Mouse (Mus musculus): ENCODE results near the gene Il11.

Gene Il11

DNA sequence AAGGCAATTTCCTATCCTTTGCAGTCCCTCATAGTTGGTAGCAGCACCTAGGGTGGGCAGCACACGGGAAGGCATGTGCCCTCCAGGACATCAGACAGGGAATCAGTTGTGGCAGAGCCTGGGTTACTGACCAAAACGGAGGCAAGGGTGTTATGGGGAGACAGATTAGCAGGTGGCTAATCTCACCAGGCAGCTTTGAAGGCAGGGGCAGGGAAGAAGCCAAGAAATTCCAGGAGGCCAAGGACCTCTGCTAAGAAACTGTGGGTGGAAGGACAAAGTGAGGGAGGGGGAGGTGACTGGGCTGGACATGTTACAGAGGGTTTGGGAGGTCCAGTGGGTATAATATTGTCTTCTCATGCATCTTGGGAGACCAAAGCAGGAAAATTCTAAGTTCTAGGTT, 39.3 kb downstream of the Il11 start:
- DNase-seq (ENCODE audit: low read depth, low spot score), result no peak

DNA sequence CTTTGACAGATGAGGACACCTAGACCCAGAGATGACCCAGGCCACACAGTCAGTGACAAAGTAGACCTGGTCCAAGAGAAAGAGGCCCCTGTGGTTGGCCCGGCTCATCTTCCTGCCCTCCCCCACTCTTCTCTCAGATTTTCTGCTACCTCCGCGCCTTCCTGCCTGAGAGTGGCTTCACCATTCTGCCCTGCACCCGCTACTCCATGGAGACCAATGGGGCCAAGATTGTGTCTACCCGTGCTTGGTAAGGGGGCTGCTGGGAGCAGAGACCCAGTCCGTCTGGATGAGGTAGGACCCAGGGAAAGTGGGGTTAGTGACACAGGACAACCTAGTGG, 40.2 kb downstream of the Il11 start:
- DNase-seq (ENCODE audit: low read depth, low spot score), result no peak

DNA sequence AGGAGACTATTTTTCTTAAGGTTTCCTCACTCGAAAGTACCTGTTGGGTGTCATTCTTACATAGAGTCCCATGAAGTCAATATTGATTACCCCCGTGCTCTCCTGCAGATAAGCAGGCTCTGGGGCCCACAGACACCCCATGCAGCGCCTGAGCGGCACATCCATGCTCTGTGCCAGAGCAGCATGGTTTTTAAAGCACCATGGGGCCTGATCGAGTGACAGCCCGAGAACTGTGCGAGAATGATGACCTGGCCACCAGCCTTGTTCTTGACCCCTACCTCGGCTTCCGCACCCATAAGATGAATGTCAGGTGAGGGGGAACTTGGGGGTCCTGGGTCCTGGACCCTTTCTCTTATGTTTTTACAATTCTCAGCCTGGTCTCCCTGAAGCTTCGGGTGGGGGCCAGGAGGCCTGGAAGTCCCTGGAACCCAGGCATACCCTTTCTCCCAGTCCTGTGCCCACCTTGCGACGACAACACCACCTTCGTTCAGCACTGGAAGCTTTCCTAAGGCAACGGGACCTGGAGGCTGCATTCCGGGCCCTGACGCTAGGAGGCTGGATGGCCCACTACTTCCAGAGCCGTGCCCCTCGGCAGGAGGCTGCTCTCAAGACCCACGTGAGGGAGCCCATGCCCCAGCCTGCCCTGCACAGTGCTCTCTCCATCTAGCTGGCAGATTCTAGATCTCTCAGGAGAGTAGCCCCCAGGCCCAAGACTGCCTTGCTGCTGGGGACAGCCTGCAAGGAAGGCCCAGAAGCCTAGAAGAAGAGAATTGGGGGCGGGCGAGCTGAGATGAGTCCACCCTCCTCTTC, 40.8 kb downstream of the Il11 start:
- DNase-seq (ENCODE audit: low read depth, low spot score), result no peak

DNA sequence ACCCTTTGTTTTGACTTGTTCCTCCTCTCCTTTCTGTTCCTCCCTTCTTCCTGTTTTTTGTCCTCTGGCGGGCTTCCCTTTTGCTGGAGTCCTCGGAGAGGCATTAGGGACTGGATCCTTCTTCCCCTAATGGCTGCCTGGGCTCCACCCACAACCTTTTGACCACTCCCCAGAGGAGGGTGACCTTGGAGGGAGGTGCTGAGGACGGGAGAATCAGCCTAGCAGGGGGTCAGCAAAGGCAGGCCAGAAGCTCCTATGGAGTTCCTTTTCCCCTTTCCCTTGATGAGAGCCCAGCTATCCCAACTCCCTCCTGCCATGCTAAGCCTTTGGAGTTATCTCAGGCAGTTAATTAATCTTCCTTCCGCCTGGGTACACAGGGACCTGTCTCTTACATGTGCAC, 41.5 kb downstream of the Il11 start:
- DNase-seq (ENCODE audit: low read depth, low spot score), result peak; percentile 69

DNA sequence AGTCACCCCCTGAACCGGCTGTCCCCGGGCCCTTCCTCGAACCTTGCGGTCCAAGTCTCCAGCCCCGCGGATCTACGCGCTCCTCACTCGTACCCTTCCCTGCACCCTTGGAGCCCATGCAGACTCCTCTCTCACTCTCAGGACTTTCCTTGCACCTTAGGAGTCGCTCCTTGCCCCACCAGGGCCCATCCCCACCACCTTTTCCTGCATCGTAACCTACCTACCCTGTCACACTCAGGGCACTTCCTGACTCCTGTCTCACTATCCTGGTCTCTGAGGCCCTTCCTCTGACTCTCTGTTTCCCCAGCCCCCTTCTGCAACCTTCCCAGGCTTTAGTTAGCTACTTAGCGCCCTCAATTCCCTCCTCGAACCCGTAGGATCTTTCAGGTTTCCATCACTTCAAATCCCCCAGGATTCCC, 42.3 kb downstream of the Il11 start:
- DNase-seq (ENCODE audit: low read depth, low spot score), result no peak

DNA sequence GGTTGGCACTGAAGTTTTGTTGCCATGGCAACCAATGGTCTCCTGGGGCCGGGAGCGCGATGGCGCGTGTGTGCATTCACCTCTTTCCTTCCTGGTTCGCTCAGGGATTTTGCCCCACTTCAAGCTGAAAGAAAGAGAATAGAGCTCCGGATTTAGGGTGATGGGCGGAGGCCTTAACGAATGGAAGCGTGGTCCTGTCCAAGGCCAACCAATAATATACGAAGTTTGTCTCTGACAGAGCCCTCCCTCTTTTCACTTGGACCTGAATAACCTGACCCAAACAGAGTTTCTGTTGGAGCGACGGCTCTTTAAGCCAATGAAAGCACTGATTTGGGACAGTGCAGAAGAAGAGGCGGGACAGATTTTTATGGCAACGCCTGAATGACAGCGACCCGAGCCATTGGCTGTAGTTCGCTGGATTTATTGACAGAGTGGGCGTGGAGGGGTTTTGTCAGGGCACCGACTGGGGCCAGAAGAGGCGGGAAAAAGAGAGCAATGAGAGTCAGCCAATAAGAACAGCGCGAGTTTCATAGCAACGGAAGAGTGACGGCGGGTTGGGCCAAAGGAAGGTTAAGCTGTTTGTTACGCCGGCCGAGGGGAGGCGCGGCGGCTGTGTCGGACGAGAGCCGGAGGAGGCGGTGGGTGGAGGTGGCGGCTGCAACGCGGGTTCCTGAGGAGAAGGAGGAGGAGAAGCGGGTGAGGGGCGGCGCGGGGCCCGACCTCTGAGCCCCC, 42.9 kb downstream of the Il11 start, which contains the start of gene Kmt5c:
TSS of gene Kmt5c (plus strand) at position 572 of the 732 bp plus-strand sequence.
- peak; percentile 100 for DNase-seq (ENCODE audit: low read depth, low spot score)

DNA sequence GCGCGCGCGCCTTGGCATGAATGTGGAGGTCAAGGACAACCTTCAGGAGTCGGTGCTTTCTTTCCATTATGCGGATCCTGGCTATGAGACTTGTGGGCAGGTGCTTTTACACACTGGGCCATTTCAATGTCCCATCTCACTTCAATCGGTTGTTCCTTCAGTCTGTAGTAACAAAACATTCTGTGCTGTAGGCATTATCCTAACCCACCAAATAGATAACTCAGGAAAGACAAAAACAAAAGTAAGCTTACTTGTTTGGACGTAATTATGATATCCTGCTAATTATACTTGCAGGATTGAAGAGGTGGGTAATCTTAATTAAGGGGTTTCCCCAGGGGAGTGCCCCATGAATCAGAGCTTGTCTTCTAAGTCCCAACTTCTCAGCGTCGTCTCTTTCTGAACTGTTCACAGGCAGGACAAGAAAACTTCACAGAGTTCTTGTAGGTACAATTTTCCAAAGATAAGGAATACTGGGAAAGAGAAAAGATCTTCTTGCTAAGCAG, 43.6 kb downstream of the Il11 start:
- DNase-seq (ENCODE audit: low read depth, low spot score), result no peak

DNA sequence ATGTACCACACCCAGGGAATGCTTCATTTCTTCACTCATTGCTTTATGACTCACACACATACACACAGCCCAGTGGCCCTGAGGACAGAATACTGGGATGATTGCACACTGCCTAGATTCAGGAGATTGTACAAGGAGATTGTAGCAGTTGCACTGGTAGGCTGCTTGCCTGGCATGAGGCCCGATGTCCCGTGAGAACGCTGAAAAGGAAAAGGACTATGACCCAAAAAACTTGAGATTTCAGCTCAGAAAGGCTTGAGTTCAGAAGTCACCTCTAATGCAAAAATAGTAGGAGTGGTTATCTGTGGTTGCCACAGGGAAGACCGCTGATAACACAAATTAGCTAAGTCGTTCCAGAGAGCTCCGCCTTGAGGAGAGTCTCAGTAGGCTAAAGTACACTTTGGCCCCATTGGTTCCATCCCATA, 49.7 kb downstream of the Il11 start:
- DNase-seq (ENCODE audit: low read depth, low spot score), result no peak

DNA sequence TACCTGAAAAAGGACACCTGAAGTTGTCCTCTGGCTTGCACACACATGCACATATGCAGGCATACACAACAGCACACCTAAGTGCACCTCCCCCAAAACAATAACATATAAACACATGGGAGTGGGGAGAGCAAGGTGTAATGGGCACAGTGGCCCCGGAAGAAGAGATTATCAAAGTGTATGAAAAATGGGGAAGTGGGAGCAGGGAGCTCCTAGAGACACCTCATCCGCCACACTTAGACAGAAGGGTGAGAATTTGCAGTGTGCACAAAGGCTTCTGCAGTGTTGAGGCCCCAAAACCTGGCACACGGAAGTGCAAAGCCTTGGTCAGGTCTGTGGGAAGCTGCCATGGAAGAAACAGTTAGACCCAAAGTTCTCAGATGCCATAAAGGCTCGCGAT, 51.6 kb downstream of the Il11 start:
- DNase-seq (ENCODE audit: low read depth, low spot score), result peak; percentile 41

DNA sequence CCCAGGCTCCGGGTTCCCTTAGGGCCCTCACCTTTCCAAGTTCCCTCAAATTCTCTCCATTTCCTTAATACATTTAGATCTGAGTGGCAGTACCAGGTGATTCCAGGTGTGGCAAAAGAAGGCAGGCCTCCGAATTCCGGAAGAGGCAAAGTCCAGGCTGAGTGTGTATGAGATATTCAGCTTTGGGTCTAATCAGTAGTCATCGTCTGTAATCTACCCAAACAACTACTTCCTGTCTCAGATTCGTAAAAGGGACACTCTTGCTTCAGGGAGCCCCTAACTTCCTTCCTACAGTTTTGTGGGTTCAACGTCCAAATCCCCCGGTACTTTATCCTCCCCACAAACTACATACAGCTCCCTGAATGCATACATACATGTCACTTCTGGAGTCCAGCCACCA, 57.5 kb downstream of the Il11 start, which contains the start of gene Tmem150b:
TSS of gene Tmem150b (minus strand) at position 81 of the 400 bp plus-strand sequence.
- DNase-seq (ENCODE audit: low read depth, low spot score), result no peak

DNA sequence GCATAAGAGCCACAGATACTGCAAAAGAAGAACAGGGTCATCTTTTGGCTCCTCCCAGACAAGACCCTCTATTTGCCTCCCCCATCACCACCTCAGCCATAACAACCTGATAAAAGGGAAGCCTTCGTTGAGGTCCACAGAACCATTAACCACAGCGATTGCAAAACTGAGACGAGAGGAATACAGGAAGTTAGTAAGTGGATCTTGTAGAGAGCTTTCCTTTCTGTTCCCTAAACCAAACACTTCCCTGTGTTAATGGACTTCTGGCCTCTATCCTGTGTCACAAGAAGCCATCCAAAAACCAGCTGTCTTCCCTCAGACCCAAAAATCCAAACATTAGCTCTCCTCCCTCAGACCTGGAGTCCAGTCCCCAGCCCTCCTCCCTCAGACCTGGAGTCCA, 58.3 kb downstream of the Il11 start:
- no peak for DNase-seq (ENCODE audit: low read depth, low spot score)

DNA sequence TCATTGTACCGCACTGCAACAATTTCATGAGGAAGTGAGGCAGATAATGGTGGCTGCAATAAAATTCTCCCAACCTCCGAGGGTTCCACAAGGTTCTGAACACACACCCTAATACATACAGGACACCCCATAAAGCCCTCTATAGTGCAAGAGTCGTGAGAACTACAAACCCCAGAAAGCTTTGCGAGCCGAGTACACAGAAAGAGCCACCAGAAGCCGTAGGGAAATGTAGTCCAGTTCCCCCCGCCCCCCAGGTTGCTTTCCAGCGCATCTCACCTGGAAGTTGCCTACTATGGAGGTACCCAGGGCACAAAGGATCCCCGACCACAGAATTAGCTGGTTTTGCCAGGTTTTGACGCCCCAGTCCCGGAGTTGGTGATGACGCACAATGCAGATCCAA, 59.2 kb downstream of the Il11 start:
- DNase-seq (ENCODE audit: low read depth, low spot score), result peak; percentile 44

Measured in A20 (cell line).